Comparison of ENCODE assay signal across 10 mouse cellular contexts in the genomic region with DNA sequence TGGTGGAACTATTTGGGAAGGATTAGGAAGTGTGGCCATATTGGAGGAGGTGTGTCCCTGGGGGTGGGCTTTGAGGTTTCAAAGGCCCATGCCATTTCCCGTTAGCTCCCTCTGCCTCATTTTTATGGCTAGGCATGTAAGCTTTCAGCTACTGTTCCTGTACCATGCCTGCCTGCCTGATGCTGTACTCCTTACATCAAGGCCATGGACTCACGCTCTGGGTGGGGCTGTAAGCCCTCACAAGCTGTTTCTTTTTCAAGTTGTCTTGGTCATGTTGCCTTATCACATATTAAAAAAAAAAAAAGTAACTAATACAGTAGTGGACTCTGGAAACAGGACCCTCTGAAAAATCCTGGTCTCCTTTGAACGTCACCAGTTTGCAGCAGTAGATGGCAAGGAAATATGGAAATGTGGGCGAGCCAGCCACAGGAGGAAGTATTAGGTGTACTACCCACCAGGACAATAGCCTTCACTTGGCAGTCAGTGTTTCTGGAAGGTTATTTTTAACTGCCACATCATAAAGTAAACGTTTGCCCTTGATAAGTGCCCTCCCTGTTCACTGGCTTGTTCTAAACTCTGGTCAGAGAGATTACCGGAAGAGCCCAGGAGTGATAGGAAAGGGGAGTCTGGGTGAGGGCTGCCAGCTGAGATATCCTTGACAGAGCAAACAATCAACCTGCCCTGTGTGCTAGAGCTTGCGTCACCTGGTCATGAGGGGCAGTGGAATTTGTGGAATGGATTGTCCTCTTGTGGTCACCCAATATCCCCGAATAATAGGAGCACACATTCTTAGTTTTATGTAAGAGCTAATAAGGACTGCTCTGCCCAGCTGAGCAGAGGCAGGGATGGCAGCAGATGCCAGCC.
DNase-seq lines count a peak whose midpoint lies in the region; ATAC-seq lines count a peak whose summit lies in the region.
"Had no signal": no experiment of that assay in that cellular context is flagged by ENCODE, and none has a peak within 500 bp of the region (broad histone marks: within the 10 kb centered on the region; RNA-seq: fewer than 3 reads in every experiment).

No protein-coding gene starts in this region.

- H3K27me3 ChIP-seq in heart, embryonic 13.5 days (replicated peaks): no peaks in the 10 kb centered on the region
- no peaks in the 10 kb centered on the region for H3K27me3 ChIP-seq in intestine, embryonic 16.5 days (replicated peaks; ENCODE audit: control insufficient read depth, insufficient read depth, low read length)
- no peaks in the 10 kb centered on the region for H3K27me3 ChIP-seq in lung, embryonic 15.5 days
- H3K27me3 ChIP-seq in hindbrain, embryonic 12.5 days: no peaks in the 10 kb centered on the region
- H3K27me3 ChIP-seq: neural tube, embryonic 12.5 days had no signal

- no peak for DNase-seq in left cerebral cortex, postnatal 25 days (ENCODE audit: low spot score in 2 of 2)
- DNase-seq in natural killer cell, adult 2 months (ENCODE audit: low spot score in 2 of 2): no peak
- no peak for DNase-seq in adrenal gland, adult 18-20 months (ENCODE audit: low spot score in 2 of 2)
- DNase-seq: embryo, embryonic 11 days had no signal

- H3K36me3 ChIP-seq in heart, embryonic 13.5 days: no peaks in the 10 kb centered on the region
- H3K36me3 ChIP-seq in intestine, embryonic 16.5 days (ENCODE audit: control insufficient read depth, insufficient read depth, low read length): no peaks in the 10 kb centered on the region
- no peaks in the 10 kb centered on the region for H3K36me3 ChIP-seq in lung, embryonic 15.5 days
- H3K36me3 ChIP-seq in hindbrain, embryonic 12.5 days: no peaks in the 10 kb centered on the region
- H3K36me3 ChIP-seq: midbrain, embryonic 10.5 days; neural tube, embryonic 12.5 days had no signal

- peak overlapping the region; percentile 96 for H3K27ac ChIP-seq in heart, embryonic 13.5 days (replicated peaks)
- H3K27ac ChIP-seq in intestine, embryonic 16.5 days (ENCODE audit: low read length): peak overlapping the region; percentile 35
- peak overlapping the region; percentile 75 for H3K27ac ChIP-seq in lung, embryonic 15.5 days
- no peak overlapping the region for H3K27ac ChIP-seq in hindbrain, embryonic 12.5 days
- H3K27ac ChIP-seq: midbrain, embryonic 10.5 days; neural tube, embryonic 12.5 days had no signal

- no peaks in the 10 kb centered on the region for H3K9me3 ChIP-seq in heart, embryonic 13.5 days
- no peaks in the 10 kb centered on the region for H3K9me3 ChIP-seq in intestine, embryonic 16.5 days (ENCODE audit: control insufficient read depth, low read length)
- no peaks in the 10 kb centered on the region for H3K9me3 ChIP-seq in lung, embryonic 15.5 days
- H3K9me3 ChIP-seq in hindbrain, embryonic 12.5 days (replicated peaks): no peaks in the 10 kb centered on the region
- H3K9me3 ChIP-seq: midbrain, embryonic 10.5 days; neural tube, embryonic 12.5 days had no signal

- H3K4me1 ChIP-seq in heart, embryonic 13.5 days: peaks cover 43% of the 10 kb centered on the region
- H3K4me1 ChIP-seq in intestine, embryonic 16.5 days (ENCODE audit: control insufficient read depth, insufficient read depth, low read length): peaks cover 4% of the 10 kb centered on the region; the same call in 1 of the 2 replicates
- peaks cover 12% of the 10 kb centered on the region for H3K4me1 ChIP-seq in lung, embryonic 15.5 days
- no peaks in the 10 kb centered on the region for H3K4me1 ChIP-seq in hindbrain, embryonic 12.5 days
- H3K4me1 ChIP-seq: neural tube, embryonic 12.5 days had no signal

- 30% methylated on average over 8 of the region's 8 CpGs for WGBS in heart, embryonic 13.5 days
- 56% methylated on average over 8 of the region's 8 CpGs for WGBS in intestine, embryonic 16.5 days
- 35% methylated on average over 8 of the region's 8 CpGs for WGBS in lung, embryonic 15.5 days
- WGBS in hindbrain, embryonic 12.5 days: 85% methylated on average over 8 of the region's 8 CpGs

- intact Hi-C loops in left cerebral cortex, postnatal 25 days (cut with DNase I): no loop called here

- ATAC-seq in heart, embryonic 13.5 days (ENCODE audit: extremely low read depth, insufficient number of reproducible peaks, low FRiP score, low TSS enrichment): peak; percentile 77; the same call in 1 of the 2 replicates
- ATAC-seq in intestine, embryonic 16.5 days: peak; percentile 95
- ATAC-seq in lung, embryonic 15.5 days (ENCODE audit: borderline replicate concordance, extremely low read depth, low FRiP score, low TSS enrichment): peak; percentile 89
- no peak for ATAC-seq in hindbrain, embryonic 12.5 days (ENCODE audit: low FRiP score)

- H3K4me2 ChIP-seq in heart, embryonic 13.5 days: peak overlapping the region; percentile 25; the same call in 1 of the 2 replicates
- no peak overlapping the region for H3K4me2 ChIP-seq in intestine, embryonic 16.5 days (ENCODE audit: low read depth, low read length)
- no peak overlapping the region for H3K4me2 ChIP-seq in lung, embryonic 15.5 days
- no peak overlapping the region for H3K4me2 ChIP-seq in hindbrain, embryonic 12.5 days (replicated peaks)
- H3K4me2 ChIP-seq: neural tube, embryonic 12.5 days had no signal

- no peak overlapping the region for H3K4me3 ChIP-seq in heart, embryonic 13.5 days
- no peak overlapping the region for H3K4me3 ChIP-seq in intestine, embryonic 16.5 days (ENCODE audit: low read length)
- no peak overlapping the region for H3K4me3 ChIP-seq in lung, embryonic 15.5 days
- no peak overlapping the region for H3K4me3 ChIP-seq in hindbrain, embryonic 12.5 days
- H3K4me3 ChIP-seq: midbrain, embryonic 10.5 days; neural tube, embryonic 12.5 days had no signal

- peak overlapping the region; percentile 2; the same call in 1 of the 2 replicates for H3K9ac ChIP-seq in heart, embryonic 13.5 days
- H3K9ac ChIP-seq in intestine, embryonic 16.5 days (ENCODE audit: low read depth, low read length): no peak overlapping the region
- no peak overlapping the region for H3K9ac ChIP-seq in lung, embryonic 15.5 days
- H3K9ac ChIP-seq in hindbrain, embryonic 12.5 days: no peak overlapping the region
- H3K9ac ChIP-seq: neural tube, embryonic 12.5 days had no signal
